Mouse (Mus musculus): ENCODE results near the gene Rps6ka5. TPM values are rescaled to one million over a fixed set of nuclear protein-coding genes. Genes with fewer than 3 reads are reported as not detected.

The Rps6ka5 gene
- polyA plus RNA-seq (2015; fragmentation: Nextera tagmentation; extraction: Ambion mirVana): 5.4 and 5.9 TPM in 2 replicates

DNA sequence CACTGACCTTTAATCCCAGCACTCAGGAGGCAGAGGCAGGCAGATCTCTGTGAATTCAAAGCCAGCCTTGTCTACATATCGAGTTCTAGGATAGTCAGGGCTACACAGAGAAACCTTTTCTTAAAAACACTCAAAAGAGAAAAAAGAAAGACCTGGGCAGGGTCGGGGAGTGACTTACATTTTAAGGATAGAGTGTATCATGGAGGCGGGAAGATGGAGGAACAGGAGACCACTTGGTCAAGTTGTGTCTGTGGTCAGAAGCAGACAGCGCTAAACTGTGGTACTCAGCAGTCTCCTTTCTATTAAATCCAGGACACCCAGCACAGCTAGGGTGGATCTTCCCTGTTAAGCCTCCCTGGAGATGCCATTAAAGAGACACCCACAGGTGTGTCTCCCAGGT lies at the start of gene Rps6ka5:
Gene Rps6ka5, minus strand, starts transcription at position 333 of the 400 bp plus-strand sequence.

DNA sequence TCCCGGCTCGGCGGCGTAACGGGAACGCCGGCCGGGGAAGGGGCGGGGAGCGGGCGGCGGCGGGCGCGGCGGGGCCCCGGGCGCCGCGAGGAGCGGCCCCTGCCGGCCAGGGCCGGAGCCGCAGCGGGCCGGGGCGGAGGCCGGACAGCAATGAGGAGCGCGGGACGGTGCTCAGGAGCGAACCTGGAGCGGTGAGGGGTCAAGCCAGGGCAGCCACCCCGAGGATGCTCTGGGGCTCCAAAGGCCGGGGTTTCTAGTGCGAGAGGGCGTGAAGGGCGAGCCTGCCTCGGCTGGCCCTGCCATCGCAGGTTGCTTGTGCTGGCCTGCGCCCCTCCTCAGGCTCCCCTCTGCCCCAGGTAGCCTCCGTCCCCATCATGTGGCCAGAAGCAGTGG lies 206.0 kb downstream of the Rps6ka5 start, which contains the start of gene Ttc7b:
Gene Ttc7b, minus strand, starts transcription at position 33 of the 393 bp plus-strand sequence.

Other genes starting within 250 kb of the Rps6ka5 start
- gene Ttc7b, start 206.2 kb downstream of the Rps6ka5 start, polyA plus RNA-seq (2015; fragmentation: Nextera tagmentation; extraction: Ambion mirVana): 13.9 and 19.1 TPM in 2 replicates
- gene Dglucy, start 52.1 kb upstream of the Rps6ka5 start, polyA plus RNA-seq (2015; fragmentation: Nextera tagmentation; extraction: Ambion mirVana): 4.0 and 4.2 TPM in 2 replicates
- gene Gpr68, start 181.2 kb upstream of the Rps6ka5 start, polyA plus RNA-seq (2015; fragmentation: Nextera tagmentation; extraction: Ambion mirVana): 9.9 and 11.4 TPM in 2 replicates